Mouse (Mus musculus) erythroblast, embryonic 14.5 days (primary cell): Measurements from ENCODE around the gene Sbno2.

Experiments used
- GATA1 ChIP-seq: IDR thresholded peaks from 2 replicates; pipeline ENCODE4 v1.6.1; 2012; ENCODE audit warnings: low read length, inconsistent platforms, mixed read lengths
- TAL1 ChIP-seq: IDR thresholded peaks from 3 replicates; pipeline ENCODE4 v1.6.1; 2012; ENCODE audit warnings: low read length, inconsistent platforms, mixed read lengths

DNA sequence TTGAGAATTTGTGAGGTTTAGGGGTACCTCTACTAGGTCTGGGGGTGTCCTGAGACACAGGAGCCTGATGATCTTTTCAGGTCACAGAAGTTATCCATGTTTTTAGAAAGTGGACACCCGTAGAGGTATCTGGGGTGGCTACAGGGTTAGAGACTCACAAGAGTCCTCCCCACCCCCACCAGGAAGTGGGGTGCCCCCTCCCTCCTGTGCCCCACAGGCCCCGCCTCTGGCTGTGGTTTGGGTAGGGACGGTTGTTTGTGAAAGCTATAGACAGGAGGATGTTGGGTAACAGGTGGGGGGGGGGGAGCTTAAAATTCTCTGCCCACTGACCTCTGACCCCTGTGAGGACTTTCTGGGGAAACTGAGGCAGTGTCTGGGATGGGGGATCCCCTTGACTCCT, 88.0 kb downstream of the Sbno2 start:
- no peak for TF ChIP-seq GATA1
- no peak for TF ChIP-seq TAL1
